Mouse (Mus musculus) embryonic fibroblast, embryonic 13.5 days (primary cell): ENCODE results near the gene Tiam1.

Experiments used
- CTCF ChIP-seq: IDR thresholded peaks from 2 replicates; pipeline ENCODE4 v1.5.1; 2011; ENCODE audit warnings: mild to moderate bottlenecking, control low read depth, low read length, moderate library complexity, borderline replicate concordance; ENCODE audit not compliant: insufficient read depth
- POLR2A ChIP-seq: IDR thresholded peaks from 2 replicates; pipeline ENCODE4 v1.6.1; 2011; ENCODE audit warnings: low read depth, mild to moderate bottlenecking, control low read depth, low read length, moderate library complexity

GRCm38 (mm10) chr16:89944050-89944449 lies 199.5 kb downstream of the Tiam1 start:
- TF ChIP-seq POLR2A: no peak
- TF ChIP-seq CTCF: no peak
